Mouse (Mus musculus): ENCODE measurements at regions not wholly inside any gene's neighbourhood (a gene's known extent, or its start where the extent isn't known, plus 50 kb on each side); places are given as distances from the start of the nearest gene placed in this dataset.

DNA sequence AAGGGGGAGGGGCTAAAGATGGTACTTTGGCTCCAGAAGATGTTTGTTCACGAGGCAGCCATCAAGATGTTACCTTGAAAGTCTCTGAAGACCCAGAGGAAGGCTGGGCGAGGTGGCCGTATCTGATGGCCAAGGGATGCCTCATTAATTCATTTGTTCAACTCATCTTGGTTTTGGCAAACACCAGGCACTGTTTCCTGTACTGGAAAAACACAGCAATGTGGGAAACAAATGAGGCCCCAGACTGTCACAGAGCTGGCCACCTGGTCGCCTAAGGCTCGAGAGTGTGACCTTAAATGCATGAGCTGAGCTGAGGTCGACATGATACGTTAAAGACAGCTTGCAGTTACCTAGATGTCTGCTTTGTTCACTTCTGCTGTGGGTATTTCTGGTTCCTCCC is 114.3 kb upstream of the Kazn start:
- DNase-seq: no peak

DNA sequence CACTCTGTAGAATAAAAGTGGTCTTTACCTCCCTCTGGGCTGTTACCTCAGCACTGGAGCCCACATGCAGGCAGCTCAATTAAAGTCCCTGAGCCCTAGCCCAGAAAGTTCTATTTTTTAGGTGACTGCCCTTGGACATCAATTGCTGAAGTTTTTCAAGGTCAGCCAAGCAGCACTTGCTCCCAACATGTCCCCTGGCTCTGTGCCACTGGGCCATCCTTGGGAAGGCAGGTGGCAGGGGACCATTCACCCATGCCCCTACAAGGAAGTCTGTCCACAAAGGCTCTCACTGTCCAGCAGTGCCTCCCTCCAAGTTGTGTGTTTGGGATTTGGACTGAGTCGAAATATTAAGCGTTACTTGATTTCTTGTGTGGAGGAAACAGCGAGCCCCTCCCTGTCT is 112.6 kb upstream of the Kazn start:
- peak in 1 of 2 experiments; percentile 7 for DNase-seq

DNA sequence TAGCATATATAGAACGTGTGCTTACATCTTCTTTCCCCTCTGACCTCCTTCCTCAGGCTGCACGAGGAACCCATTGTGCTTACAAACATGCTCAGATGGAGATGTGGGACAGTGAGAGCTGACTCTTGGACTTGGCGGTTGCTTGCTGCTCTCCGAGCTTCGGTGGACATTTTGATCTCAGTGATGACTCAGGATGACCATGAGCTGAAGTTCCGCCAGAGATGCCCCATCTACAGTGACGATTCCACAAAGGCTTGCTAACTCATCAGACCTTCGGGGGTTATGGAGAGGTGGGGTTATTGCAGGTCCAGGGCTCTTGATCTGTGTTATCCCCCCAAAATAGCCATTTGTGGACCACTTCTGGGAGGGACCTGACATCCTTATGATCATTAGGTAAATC is 111.8 kb upstream of the Kazn start:
- DNase-seq: no peak

GRCm38 (mm10) chr4:142348910-142349309 is 109.7 kb upstream of the Kazn start:
- peak; percentile 50 to 69 for DNase-seq

DNA sequence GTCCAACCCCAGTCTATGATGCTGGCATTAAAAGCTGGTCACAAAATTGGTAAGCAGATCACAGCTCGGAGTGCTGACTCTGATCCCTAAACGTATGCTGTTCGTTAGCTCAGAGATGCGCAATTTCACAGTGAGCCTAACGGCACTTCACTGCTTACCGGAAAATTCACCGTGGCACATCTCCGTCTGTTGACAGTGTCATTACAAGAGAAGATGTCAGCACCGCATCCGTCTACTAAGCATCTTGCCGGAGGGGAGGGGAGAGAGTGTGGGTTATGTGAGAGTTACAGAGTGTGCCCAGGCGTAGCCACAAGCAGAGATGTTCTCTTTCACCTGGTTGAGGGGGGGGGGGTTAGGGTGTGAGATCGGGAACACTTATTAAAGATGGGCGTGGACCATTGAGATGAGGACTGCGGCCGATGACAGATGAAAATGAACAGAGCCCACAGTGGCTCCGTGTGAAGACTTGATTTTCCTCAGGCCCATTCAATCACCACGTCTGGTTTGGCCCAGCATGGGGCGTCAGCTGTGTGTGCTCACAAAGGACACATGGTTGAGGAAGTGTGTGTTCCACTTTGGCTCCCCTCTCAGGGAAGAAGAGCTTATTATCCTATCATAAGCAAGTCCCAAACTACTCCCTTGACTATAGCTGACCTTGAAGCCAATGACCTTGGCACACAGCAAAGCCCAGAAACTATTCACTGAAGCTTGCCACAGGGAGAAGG is 103.4 kb upstream of the Kazn start:
- DNase-seq: no peak

GRCm38 (mm10) chr4:142341305-142341704 is 102.1 kb upstream of the Kazn start:
- DNase-seq: no peak

DNA sequence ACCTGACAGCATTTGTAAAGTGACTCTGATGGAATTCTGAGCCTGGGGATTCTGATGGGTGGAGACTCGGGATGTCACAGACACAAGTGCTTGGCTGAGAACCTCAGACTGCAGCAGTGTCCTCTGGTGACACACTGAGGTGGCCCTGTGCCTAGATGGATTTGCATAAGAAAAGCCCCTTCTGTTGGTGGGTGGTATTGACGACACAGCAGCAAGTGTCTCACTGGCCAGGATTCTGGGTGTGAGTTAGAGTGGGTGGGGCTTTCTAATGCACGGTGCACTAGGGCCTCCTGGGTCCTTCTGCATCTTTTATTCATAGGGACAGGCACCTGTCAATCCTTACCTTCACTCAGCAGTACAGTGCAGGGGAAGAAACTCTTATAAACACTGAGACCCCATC is 100.9 kb upstream of the Kazn start:
- no peak for DNase-seq

- peak in 1 of 2 experiments; percentile 62 for DNase-seq
Measured at GRCm38 (mm10) chr4:142337701-142338100, 98.5 kb upstream of the Kazn start.

DNA sequence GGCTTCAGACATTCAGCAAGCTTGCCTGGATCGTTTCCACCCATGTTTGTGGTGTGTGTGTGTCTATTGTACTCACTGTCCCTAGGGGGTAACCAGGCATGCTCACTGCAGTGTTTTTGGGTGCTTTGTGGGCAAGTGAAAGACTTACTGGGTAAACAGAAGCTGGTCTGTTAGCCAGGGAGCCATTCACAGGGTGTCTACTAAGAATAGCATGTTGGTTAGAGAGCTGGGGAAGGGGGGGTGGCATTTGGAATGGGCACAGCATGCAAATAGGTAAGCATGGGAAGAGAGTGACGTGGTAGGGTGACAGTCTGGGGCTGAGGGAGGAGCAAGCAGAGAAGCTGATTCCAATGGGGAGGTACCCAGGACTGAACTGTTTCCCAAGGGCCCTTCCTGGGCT is 97.7 kb upstream of the Kazn start:
- DNase-seq: no peak

DNA sequence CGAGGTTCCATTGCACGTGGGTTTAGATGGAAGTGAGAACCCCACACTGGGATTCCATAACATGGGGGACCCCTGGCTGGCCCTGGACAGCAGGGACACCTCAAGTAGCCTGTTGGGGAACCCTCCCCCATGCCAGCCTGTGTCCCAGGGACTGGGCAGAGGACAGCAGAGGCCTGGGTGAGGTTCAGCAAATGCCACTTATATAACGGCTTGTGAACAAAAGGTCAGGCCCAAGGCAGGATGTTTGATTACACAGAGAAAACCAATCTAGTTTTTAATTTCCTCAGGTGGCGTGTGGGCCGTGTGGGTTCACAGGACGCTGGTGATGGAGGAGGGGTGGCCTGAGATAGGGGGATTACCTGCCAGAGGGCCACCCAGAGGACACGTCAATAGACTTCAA is 94.9 kb upstream of the Kazn start:
- no peak for DNase-seq

DNA sequence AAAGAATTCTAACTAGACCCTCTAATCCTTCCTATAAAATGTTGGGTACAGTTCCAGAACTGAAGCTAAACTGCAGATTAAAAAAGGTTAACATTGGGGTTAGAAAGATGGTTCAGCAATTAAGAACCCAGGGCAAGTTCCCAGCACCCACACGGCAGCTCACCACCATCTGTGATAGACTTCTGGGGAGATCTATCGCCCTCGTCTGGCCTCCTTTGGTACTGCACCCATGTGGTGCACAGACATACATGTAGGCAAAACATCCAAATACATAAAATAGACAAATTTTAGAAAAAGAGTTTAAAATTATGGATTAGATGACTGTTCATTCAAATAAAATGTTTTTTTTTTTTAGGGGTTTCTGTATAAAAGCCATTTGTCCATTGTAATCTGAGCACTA is 91.4 kb upstream of the Kazn start:
- no peak for DNase-seq

DNA sequence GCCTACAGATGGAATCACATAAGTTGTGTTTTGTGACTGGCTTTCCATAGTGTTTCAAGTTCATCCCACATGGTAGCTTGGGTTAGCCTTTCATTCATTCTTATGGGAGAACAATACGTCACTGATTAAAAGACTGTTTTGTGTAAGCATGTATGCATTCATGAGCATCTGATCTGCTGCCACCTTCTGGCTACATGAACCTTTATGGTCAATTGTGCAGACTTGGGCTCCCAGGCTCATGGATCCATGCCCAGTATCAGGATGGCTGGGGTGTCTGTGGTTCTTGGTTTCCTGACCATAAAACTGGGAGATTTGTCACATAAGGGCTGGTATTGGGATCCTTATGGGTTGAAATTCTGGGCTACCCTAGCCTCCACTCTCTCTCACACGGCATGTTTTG is 90.4 kb upstream of the Kazn start:
- peak in 1 of 2 experiments; percentile 12 for DNase-seq

DNA sequence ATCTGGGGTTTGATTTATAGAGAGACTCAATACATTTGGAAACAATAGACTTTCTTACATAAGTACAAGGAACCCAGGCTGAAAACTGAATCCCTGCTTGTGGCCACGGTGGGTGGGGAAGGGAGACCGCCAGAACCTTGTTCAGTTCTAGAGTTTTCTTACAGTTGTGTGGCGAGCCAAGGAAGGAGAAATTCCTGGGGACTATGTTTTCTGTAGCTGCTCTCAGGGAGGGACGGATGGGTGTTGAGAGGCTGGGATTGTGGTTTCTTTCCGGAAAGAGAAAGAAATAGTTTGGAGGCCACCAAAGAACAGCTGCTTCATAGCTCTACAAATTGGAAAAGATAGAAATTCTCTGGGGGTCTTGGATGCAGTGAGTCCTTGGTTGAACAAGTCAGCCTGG is 87.3 kb upstream of the Kazn start:
- no peak for DNase-seq

GRCm38 (mm10) chr4:142321209-142321863 is 82.1 kb upstream of the Kazn start:
- no peak for DNase-seq

DNA sequence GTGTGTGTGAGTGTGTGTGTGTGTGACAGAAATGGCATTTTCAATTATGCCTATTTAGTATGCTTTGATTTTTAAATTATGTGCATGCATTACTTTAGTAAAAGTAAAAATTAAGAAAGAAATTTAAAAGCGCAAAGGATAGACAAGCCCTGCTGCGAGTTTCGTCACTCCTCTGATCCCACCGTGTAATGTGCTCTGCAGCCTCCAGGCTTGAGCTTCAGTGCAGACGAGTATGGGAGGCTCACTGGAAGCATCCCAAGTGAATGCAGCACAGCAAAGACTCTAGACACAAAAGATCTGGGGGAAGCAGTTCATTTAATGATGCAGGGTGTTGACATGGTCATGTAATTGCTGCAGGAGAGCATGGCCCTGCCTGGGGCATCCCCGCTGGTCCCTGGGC is 71.1 kb upstream of the Kazn start:
- no peak for DNase-seq

DNA sequence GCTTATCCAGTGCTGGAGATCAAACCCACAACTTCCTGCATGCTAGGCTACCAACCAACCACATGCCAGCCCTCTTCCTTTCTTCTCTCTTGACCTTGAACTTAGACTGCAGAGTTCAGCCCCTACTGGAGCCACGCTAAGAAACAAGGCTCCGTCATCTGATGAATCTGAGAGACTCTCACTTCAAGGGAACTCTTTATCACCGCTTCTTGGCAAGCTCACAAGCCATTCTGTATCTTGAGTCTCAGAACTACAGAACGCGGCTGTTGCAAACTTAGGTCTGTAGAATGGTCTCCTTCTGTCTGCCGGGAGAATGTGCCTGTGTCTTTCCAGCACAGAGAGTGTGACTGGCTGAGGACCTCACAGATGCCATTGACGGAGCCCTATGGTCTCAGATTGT is 69.1 kb upstream of the Kazn start:
- no peak for DNase-seq

DNA sequence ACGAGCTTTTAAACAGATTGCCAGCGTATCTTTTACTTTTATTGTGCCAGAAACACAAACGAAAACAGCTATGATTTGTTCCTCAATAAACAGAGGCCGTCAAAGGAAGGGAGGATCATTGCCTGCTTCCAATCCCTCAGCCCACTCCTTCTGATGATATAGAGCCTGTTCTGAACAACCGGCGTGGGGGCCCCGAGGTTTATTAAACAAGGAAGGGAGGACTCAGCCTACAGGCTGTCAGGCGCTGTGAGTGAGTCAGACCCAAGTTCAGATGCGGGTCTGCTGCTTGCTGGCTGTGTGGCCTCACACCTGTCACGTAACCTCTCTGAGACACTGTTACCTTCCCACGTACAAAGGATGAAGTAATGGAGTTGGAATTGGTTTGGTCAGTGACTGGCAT is 68.1 kb upstream of the Kazn start:
- no peak for DNase-seq

GRCm38 (mm10) chr4:142306076-142306475 is 66.9 kb upstream of the Kazn start:
- no peak for DNase-seq

GRCm38 (mm10) chr4:142303374-142304020 is 64.3 kb upstream of the Kazn start:
- no peak for DNase-seq

- DNase-seq: no peak
Measured at GRCm38 (mm10) chr4:142302724-142303120, 63.5 kb upstream of the Kazn start.

GRCm38 (mm10) chr4:142302041-142302723 is 63.0 kb upstream of the Kazn start:
- no peak for DNase-seq

DNA sequence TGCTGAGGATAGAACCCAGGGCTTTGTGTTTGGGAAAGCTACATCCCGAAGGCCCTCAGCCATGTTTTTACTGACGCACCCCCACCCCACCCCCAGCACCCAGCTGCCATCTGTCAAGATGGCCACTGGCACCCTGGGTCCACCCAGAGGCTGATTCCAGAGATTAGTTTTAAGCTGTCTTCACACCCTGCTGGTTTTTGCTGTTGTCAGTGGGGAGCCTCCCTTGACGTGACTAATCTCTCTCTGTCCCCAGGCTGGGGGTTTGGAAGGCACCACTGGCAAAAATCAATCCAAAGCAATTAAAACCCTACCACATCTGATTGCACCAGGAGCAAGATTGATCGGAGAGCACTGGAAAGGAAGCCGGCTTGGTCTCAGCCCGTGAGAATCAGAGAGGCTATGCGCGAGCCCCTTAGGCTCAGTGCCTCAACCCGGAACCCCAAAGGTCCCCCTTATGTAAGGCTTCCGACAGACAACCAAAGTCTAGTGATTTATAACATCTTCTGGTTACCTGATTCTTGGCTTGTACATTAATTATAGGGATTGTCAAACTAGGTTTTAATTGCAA is 59.7 kb upstream of the Kazn start:
- DNase-seq: no peak

DNA sequence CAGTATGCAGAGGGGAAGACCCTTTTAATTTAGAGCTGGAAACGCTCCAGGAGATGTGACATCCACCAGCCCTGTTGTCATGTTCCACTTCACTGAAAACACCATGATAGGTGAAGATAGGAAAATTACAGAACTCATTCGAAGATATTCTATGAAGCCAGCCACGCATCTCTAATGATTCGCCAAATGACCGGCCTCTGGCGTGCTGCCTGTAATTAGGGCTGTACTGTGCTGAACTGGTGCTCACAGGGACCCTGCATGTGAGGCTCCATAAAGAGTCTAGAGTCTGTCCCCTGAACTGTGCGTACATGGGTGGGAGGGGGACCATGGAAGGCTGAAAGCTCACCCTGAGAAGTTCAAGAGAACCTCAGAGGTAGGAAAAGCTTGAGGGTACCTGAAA is 53.6 kb upstream of the Kazn start:
- no peak for DNase-seq
